Mouse (Mus musculus) embryonic facial prominence, embryonic 14.5 days (tissue): Measurements from ENCODE around the gene Gm49345. TPM values are rescaled to one million over a fixed set of nuclear protein-coding genes. Genes with fewer than 3 reads are reported as not detected.

Source experiments
- ATAC-seq: fragments of 200-750 bp; cut with Nextera tagmentation; 2 replicates; pipeline ENCODE4 v1.8.0; 2017; ENCODE audit warnings: low read depth, moderate number of reproducible peaks, moderate TSS enrichment
- DNase-seq: peaks from one replicate; pipeline ENCODE4 v3.0.0-alpha.2; 2015; ENCODE audit warnings: low spot score
- H3K27ac ChIP-seq: fragments of 300-500 bp; sonication (generic); replicated peaks from 2 replicates; pipeline ENCODE4 v1.5.1; 2014; ENCODE audit warnings: low read depth, mild to moderate bottlenecking, low read length, moderate library complexity
- H3K27me3 ChIP-seq: fragments of 300-500 bp; sonication (generic); replicated peaks from 2 replicates; pipeline ENCODE4 v1.6.1; 2014; ENCODE audit warnings: low read length; ENCODE audit not compliant: control insufficient read depth, insufficient read depth
- H3K36me3 ChIP-seq: fragments of 300-500 bp; sonication (generic); 2 replicates; pipeline ENCODE4 v1.6.1; 2014; ENCODE audit warnings: low read length, mixed read lengths; ENCODE audit not compliant: control insufficient read depth, insufficient read depth
- H3K4me1 ChIP-seq: fragments of 300-500 bp; sonication (generic); 2 replicates; pipeline ENCODE4 v1.6.1; 2014; ENCODE audit warnings: antibody characterized with exemption, low read length; ENCODE audit not compliant: control insufficient read depth, insufficient read depth
- H3K4me2 ChIP-seq: fragments of 300-500 bp; sonication (generic); 2 replicates; pipeline ENCODE4 v1.6.1; 2014; ENCODE audit warnings: low read depth, mild to moderate bottlenecking, low read length, moderate library complexity, mixed read lengths
- H3K4me3 ChIP-seq: fragments of 300-500 bp; sonication (generic); 2 replicates; pipeline ENCODE4 v1.5.1; 2014; ENCODE audit warnings: low read depth, mild to moderate bottlenecking, low read length
- H3K9ac ChIP-seq: fragments of 300-500 bp; sonication (generic); 2 replicates; pipeline ENCODE4 v1.6.1; 2014; ENCODE audit warnings: low read depth, mild to moderate bottlenecking, low read length, moderate library complexity, mixed read lengths
- H3K9me3 ChIP-seq: fragments of 300-500 bp; sonication (generic); 2 replicates; pipeline ENCODE4 v1.6.1; 2016; ENCODE audit warnings: low read length; ENCODE audit not compliant: control insufficient read depth
- WGBS: fragments of 180-500 bp; shearing (Covaris S2); extraction: QIAGEN DNeasy Blood & Tissue Kit; methylation state at CpG from one replicate; pipeline ENCODE4 v1.1.7; 2014; 5-methylcytosine and 5-hydroxymethylcytosine counted together
- polyA plus RNA-seq: library from polyadenylated mRNA; unstranded; fragments of >200 nt; fragmentation: Nextera tagmentation; extraction: Ambion mirVana; gene quantifications from 2 replicates; pipeline ENCODE4 v1.2.1, GENCODE M21; 2014

Gene Gm49345
- polyA plus RNA-seq, 1 experiment from 2014 or later = not detected

GRCm38 (mm10) chr13:67572591-67573189 is 64.9 kb downstream of the Gm49345 start:
- no peaks in the 10 kb centered on the region for H3K4me1 ChIP-seq
- H3K27ac ChIP-seq = no peak overlapping the region
- no peaks in the 10 kb centered on the region for H3K9me3 ChIP-seq
- DNase-seq (no peak), ATAC-seq (no peak)
- 65% methylated on average over 5 of the region's 5 CpGs for WGBS
- no peaks in the 10 kb centered on the region for H3K27me3 ChIP-seq
- H3K4me2 ChIP-seq = no peak overlapping the region
- no peaks in the 10 kb centered on the region for H3K36me3 ChIP-seq
- H3K4me3 ChIP-seq = no peak overlapping the region
- no peak overlapping the region for H3K9ac ChIP-seq

GRCm38 (mm10) chr13:67553730-67554129 is 83.8 kb downstream of the Gm49345 start, which contains the start of gene Zfp748:
TSS of gene Zfp748 (minus strand) at chr13:67553830.
- H3K9me3 ChIP-seq = no peaks in the 10 kb centered on the region
- H3K27ac ChIP-seq = peak within 1 kb of the TSS; percentile 91

GRCm38 (mm10) chr13:67552505-67553346 is 84.8 kb downstream of the Gm49345 start:
- Histone ChIP-seq H3K27me3 (no peaks in the 10 kb centered on the region), H3K4me3 (peak overlapping the region; percentile 82), H3K4me2 (peak overlapping the region; percentile 81), H3K9ac (peak overlapping the region; percentile 84), H3K9me3 (no peaks in the 10 kb centered on the region), H3K27ac (peak overlapping the region; percentile 91), H3K36me3 (no peaks in the 10 kb centered on the region), H3K4me1 (peaks cover 11% of the 10 kb centered on the region; the same call in 1 of the 2 replicates)
- WGBS = under 1% methylated on average over 44 of the region's 44 CpGs
- peak; percentile 97 for DNase-seq
- ATAC-seq = peak; percentile 99

More at GRCm38 (mm10) chr13:67553730-67554129, 83.8 kb downstream of the Gm49345 start, which contains the start of gene Zfp748:
- Histone ChIP-seq H3K36me3 (no peaks in the 10 kb centered on the region), H3K27me3 (no peaks in the 10 kb centered on the region), H3K4me1 (peaks cover 11% of the 10 kb centered on the region; the same call in 1 of the 2 replicates), H3K9ac (peak within 1 kb of the TSS; percentile 84), H3K4me3 (peak within 1 kb of the TSS; percentile 82), H3K4me2 (peak within 1 kb of the TSS; percentile 81)
- DNase-seq = no peak
- no peak for ATAC-seq
- WGBS = 74% methylated on average over 4 of the region's 4 CpGs

GRCm38 (mm10) chr13:67545941-67546340 is 91.6 kb downstream of the Gm49345 start:
- Histone ChIP-seq H3K27me3 (no peaks in the 10 kb centered on the region), H3K36me3 (peaks cover 45% of the 10 kb centered on the region), H3K4me1 (no peaks in the 10 kb centered on the region), H3K9ac (no peak overlapping the region), H3K4me2 (no peak overlapping the region), H3K4me3 (no peak overlapping the region), H3K9me3 (peaks cover 8% of the 10 kb centered on the region; the same call in 1 of the 2 replicates), H3K27ac (no peak overlapping the region)
- no peak for ATAC-seq
- 93% methylated on average over 1 of the region's 1 CpGs for WGBS
- DNase-seq = no peak

Other genes starting within 250 kb of the Gm49345 start
- 6.8 and 8.1 TPM in 2 replicates for gene Zfp429, start 237.9 kb downstream of the Gm49345 start, polyA plus RNA-seq
- 0.56 and 1.0 TPM in 2 replicates for gene Zfp459, start 216.4 kb downstream of the Gm49345 start, polyA plus RNA-seq
- 10.4 and 10.7 TPM in 2 replicates for gene Zfp874a, start 186.1 kb downstream of the Gm49345 start, polyA plus RNA-seq
- 2.5 and 3.1 TPM in 2 replicates for gene Zfp874b, start 153.5 kb downstream of the Gm49345 start, polyA plus RNA-seq
- gene Zfp58, start 137.2 kb downstream of the Gm49345 start, polyA plus RNA-seq = 11.2 and 13.8 TPM in 2 replicates
- gene Gm26965, start 111.6 kb downstream of the Gm49345 start, polyA plus RNA-seq = not detected in 2 replicates
- 24.2 and 29.7 TPM in 2 replicates for gene Zfp87, start 111.6 kb downstream of the Gm49345 start, polyA plus RNA-seq
- gene Zfp748, start 83.9 kb downstream of the Gm49345 start, polyA plus RNA-seq = 14.8 and 14.9 TPM in 2 replicates
- 4.8 and 5.1 TPM in 2 replicates for gene Zfp729b, start 28.1 kb downstream of the Gm49345 start, polyA plus RNA-seq
- gene Zfp729a, start within 50 bp of the Gm49345 start, polyA plus RNA-seq = 3.9 and 4.3 TPM in 2 replicates
- 8.8 and 10.5 TPM in 2 replicates for gene Zfp738, start 49.3 kb upstream of the Gm49345 start, polyA plus RNA-seq
- gene Zfp65, start 91.4 kb upstream of the Gm49345 start, polyA plus RNA-seq = 3.5 TPM in 2 replicates
- 5.3 and 6.6 TPM in 2 replicates for gene Zfp85, start 117.5 kb upstream of the Gm49345 start, polyA plus RNA-seq
- 1.7 and 2.5 TPM in 2 replicates for gene Zfp493, start 141.9 kb upstream of the Gm49345 start, polyA plus RNA-seq
- gene Zfp273, start 176.0 kb upstream of the Gm49345 start, polyA plus RNA-seq = 6.5 TPM in 2 replicates
- gene Gm10037, start 193.3 kb upstream of the Gm49345 start, polyA plus RNA-seq = 2.3 and 3.2 TPM in 2 replicates
- not detected in 2 replicates for gene BC048507, start 225.6 kb upstream of the Gm49345 start, polyA plus RNA-seq